Mouse (Mus musculus) forebrain, embryonic 10.5 days (tissue): ENCODE data around the gene Nudt22. TPM values are rescaled to one million over a fixed set of nuclear protein-coding genes. Genes with fewer than 3 reads are reported as not detected.

Experiments
- DNase-seq: peaks from one replicate; pipeline ENCODE4 v3.0.0-alpha.2; 2017; ENCODE audit warnings: low spot score; ENCODE audit errors: extremely low spot score
- H3K27ac ChIP-seq: fragments of 300-500 bp; sonication (generic); 2 replicates; pipeline ENCODE4 v1.5.1; 2016; ENCODE audit warnings: mild to moderate bottlenecking
- H3K27me3 ChIP-seq: fragments of 300-500 bp; sonication (generic); 2 replicates; pipeline ENCODE4 v1.6.1; 2016; ENCODE audit warnings: mild to moderate bottlenecking; ENCODE audit not compliant: poor library complexity, severe bottlenecking
- H3K36me3 ChIP-seq: fragments of 300-500 bp; sonication (generic); replicated peaks from 2 replicates; pipeline ENCODE4 v1.6.1; 2016; ENCODE audit warnings: mild to moderate bottlenecking, moderate library complexity
- H3K4me1 ChIP-seq: fragments of 300-500 bp; sonication (generic); 2 replicates; pipeline ENCODE4 v1.6.1; 2016
- H3K4me3 ChIP-seq: fragments of 300-500 bp; sonication (generic); 2 replicates; pipeline ENCODE4 v1.5.1; 2016; ENCODE audit warnings: mild to moderate bottlenecking, moderate library complexity
- H3K9me3 ChIP-seq: fragments of 300-500 bp; sonication (generic); 2 replicates; pipeline ENCODE4 v1.6.1; 2016; ENCODE audit warnings: mild to moderate bottlenecking, moderate library complexity
- WGBS: fragments of 180-500 bp; shearing (Covaris S2); methylation state at CpG from one replicate; pipeline ENCODE4 v1.1.7; 2016; 5-methylcytosine and 5-hydroxymethylcytosine counted together
- polyA plus RNA-seq: library from polyadenylated mRNA; unstranded; fragments of >200 nt; fragmentation: Nextera tagmentation; extraction: Ambion mirVana; gene quantifications from 2 replicates; pipeline ENCODE4 v1.2.1, GENCODE M21; 2016

The Nudt22 gene
- polyA plus RNA-seq, 1 experiment from 2014 or later: 18.4 TPM

DNA sequence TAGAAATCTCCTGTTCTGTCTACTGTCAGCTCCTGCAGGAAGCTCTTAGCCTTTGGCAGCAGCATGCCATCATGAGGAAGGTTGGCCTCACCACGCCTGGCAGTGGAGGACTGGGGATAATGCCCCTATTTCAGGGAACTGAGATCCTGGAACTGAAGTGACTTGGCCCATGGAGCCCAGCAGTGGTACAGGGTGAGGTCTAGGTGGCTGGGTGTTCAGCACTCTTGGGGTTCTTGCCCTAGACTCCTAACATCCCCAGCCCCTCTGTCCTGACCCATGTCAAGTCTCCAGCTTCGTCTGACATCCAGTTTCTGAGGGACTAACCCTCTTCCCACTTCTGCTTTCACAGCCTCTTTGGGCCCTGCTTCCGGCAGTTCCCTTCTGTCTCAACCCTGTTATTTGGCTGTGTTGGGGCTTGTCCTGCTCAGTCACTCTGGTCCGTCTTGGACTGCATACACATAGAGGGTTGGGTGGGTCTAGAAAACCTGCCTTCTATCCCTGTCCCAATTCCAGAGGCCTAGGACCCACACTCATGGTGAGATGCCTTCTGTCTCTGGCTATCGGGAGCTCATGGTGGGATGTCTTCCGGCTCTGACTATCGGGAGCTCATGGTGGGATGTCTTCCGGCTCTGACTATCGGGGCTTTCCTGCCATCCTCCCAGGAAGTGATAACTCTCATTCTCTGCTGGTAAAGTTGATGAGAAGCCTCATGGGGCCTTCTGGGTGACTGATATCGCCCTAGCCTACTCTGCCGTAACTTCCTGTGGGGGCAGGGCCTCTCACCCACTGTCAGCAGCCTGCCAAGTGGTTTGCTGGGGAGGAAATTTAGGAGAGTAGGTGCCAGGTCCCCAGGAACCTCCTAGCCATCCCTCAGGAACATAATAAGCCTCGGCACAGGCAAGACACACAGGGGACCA lies 21.9 kb upstream of the Nudt22 start:
- 90% methylated on average over 12 of the region's 12 CpGs for WGBS
- Histone ChIP-seq H3K4me3 (0 out of 2 replicates have a peak overlapping the region, but pooled peaks have one; percentile 1), H3K27me3 (no peaks in the 10 kb centered on the region), H3K4me1 (no peaks in the 10 kb centered on the region), H3K27ac (no peak overlapping the region), H3K36me3 (peaks cover 89% of the 10 kb centered on the region), H3K9me3 (no peaks in the 10 kb centered on the region)
- DNase-seq: no peak

DNA sequence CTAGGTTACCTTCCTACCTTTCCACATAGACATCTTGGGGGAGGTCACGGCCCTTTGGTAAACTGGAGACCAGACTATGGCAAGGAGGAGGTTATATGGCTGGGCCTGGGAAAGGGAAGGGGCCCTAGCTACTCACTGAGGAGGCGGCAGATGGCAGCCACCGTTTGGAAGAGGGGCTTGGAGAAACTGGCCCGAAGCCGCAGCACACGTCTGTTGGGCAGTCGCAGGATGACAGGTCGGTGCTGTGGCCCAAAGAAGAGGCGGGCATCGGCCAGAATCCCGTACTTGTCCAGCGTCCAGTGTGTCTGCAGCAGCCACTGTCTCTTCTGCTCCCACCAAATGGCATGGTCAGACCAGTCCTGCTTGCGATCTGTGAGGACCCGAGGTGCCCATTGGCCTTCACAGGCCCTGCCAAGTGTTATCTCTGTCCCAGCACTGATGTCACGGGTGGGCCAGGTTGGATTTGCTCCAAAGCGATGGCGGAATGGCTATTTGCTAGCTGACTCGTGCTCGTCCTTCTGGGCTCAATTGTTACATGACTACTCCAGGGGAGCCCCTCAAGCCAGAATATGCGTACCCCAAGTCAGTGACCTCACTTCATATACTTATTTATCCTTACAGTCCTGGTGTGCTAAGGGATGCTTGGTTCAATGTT lies 18.7 kb upstream of the Nudt22 start:
- Histone ChIP-seq H3K27me3 (no peaks in the 10 kb centered on the region), H3K36me3 (peaks cover 60% of the 10 kb centered on the region), H3K27ac (no peak overlapping the region), H3K9me3 (no peaks in the 10 kb centered on the region), H3K4me1 (no peaks in the 10 kb centered on the region), H3K4me3 (no peak overlapping the region)
- 89% methylated on average over 20 of the region's 20 CpGs for WGBS
- DNase-seq: no peak

DNA sequence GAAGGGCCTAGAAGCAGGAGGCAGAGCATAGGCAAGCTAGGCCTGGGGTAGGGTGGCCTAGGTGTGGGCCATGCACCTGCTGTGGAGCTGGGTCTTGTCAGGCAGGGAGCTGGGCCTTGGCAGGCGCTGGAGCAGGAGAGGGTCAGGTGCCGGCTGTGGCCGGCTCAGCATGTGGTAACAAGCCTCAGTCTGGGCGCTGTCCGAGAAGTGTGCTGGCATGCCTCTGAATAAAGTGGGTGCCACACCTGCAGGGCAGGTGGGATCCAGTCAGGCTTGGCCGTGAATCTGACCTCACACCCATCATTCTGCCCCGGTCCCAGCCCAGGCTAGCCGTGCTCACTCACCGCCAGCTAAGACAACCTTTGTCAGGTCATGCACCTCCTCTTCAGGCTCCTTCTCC lies 18.1 kb upstream of the Nudt22 start:
- 88% methylated on average over 9 of the region's 9 CpGs for WGBS
- no peak for DNase-seq
- peaks cover 53% of the 10 kb centered on the region for H3K36me3 ChIP-seq
- no peaks in the 10 kb centered on the region for H3K27me3 ChIP-seq
- H3K4me3 ChIP-seq: no peak overlapping the region
- H3K9me3 ChIP-seq: no peaks in the 10 kb centered on the region
- no peak overlapping the region for H3K27ac ChIP-seq
- no peaks in the 10 kb centered on the region for H3K4me1 ChIP-seq

DNA sequence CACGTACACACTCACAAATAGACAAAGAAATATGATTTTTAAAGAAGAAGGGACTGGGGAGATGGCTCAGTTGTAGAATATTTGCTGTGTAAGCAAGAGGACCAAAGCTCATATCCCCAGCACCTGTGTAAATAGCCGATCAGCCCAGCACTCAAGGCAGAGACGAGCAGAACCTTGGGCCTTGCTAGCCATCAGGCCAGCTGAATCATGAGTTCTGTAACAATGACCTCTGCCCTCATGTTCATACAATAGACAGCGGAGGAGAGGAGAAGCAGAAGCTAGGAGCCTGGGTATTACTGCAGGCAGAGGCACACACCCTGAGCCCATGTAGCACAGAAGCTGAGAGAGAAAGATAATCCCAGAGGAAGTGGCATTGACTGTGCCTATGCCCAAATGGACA lies 16.5 kb upstream of the Nudt22 start:
- Histone ChIP-seq H3K36me3 (peaks cover 38% of the 10 kb centered on the region), H3K4me3 (no peak overlapping the region), H3K27ac (no peak overlapping the region), H3K27me3 (no peaks in the 10 kb centered on the region), H3K9me3 (no peaks in the 10 kb centered on the region), H3K4me1 (no peaks in the 10 kb centered on the region)
- WGBS: 86% methylated on average over 4 of the region's 4 CpGs
- no peak for DNase-seq

DNA sequence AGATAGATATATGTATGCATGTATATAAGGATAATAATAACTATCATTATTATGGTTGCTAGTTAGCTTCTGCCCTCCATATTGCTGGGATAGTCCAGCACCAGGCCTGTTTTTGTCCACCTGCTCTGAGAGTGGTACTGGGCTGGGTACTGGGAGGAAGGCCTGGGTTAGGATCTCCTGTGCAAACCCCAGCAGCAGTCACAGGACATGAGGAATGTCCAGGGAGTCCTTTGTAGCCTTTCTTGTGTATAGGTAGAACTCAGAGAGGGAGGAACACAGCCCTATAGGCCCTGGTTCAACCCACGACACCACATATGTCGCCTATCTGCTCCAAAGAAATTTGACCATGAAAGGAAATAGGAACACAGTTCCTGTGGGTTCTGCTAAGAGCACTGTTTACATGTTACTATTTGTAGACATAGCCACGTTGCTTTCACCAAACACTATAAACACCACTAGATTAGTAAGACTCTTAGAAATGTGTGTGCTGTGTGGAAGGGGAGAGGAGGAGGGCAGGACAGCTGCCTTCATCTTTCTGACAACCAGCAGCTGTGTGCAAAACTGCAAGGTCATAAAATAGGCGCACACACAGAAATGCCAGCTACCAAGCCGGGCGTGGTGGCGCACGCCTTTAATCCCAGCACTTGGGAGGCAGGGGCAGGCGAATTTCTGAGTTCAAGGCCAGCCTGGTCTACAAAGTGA lies 11.1 kb upstream of the Nudt22 start:
- Histone ChIP-seq H3K27ac (no peak overlapping the region), H3K36me3 (peaks cover 7% of the 10 kb centered on the region), H3K9me3 (no peaks in the 10 kb centered on the region), H3K4me1 (peaks cover 4% of the 10 kb centered on the region; the same call in 1 of the 2 replicates), H3K4me3 (no peak overlapping the region), H3K27me3 (no peaks in the 10 kb centered on the region)
- WGBS: 91% methylated on average over 9 of the region's 9 CpGs
- DNase-seq: no peak

DNA sequence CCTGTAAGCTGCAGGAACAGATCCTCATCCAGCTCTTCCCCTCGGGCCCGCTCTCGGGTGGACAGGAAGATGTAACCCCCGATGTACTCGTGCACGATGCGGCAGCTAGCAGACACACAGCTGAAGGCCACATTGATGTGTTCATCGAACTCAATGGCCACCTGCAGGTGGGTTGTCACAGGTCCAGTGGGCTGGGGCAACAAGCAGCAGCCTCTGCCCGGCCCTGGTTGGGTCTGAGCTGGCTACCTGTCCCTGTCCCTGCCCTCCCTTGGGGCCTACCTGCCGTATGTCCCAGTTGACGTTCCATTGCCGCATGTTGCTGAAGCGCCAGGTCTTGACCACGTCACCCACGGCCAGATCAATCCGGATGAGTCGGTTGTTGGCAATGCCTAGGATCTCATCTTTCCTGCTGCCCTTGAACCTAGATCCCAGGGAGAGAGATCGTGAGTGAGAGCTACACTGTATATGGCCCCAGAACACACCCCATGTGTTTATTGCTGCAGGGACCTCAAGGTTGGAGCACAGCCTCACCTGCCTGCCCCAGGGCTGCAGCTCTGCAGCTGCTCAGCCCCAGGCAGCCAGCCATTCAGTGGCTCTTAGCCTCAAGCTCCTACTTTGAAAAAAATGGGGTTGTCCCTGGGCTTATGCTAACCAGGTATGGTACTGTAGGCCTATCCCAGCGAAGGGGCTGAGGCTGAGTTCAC lies 3.6 kb upstream of the Nudt22 start:
- 95% methylated on average over 19 of the region's 19 CpGs for WGBS
- H3K9me3 ChIP-seq: no peaks in the 10 kb centered on the region; the same call in 1 of the 2 replicates
- no peak overlapping the region for H3K27ac ChIP-seq
- peaks cover 33% of the 10 kb centered on the region for H3K4me1 ChIP-seq
- no peak for DNase-seq
- no peaks in the 10 kb centered on the region for H3K27me3 ChIP-seq
- H3K4me3 ChIP-seq: no peak overlapping the region
- peaks cover 41% of the 10 kb centered on the region for H3K36me3 ChIP-seq

DNA sequence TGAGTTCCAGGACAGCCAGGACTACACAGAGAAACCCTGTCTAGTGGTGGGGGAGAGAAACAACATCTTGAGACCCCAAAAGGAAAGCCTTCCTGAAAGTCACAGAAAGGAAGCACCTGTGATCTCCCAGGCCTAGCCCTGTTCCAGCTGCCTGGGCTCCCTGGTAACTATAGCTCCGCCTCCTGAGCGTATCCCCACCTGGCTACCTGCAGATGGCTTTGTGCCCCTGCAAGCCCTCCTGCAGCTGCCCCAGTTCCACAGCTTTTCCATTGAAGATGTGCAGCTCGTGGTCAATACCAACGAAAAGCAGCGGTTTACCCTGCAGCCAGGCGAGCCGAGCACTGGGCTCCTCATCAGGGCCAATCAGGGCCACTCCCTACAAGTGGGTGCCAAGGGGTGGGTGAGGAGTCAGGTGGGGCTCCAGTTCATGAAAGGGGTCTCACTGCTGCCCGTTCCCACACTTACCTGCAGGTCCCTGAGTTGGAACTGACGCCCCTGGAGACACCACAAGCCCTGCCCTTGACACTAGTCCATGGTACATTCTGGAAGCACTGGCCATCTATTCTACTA lies 1.9 kb upstream of the Nudt22 start:
- Histone ChIP-seq H3K9me3 (no peaks in the 10 kb centered on the region; the same call in 1 of the 2 replicates), H3K27me3 (no peaks in the 10 kb centered on the region), H3K36me3 (peaks cover 39% of the 10 kb centered on the region), H3K4me1 (peaks cover 46% of the 10 kb centered on the region), H3K27ac (no peak overlapping the region), H3K4me3 (no peak overlapping the region)
- no peak for DNase-seq
- 77% methylated on average over 9 of the region's 9 CpGs for WGBS

DNA sequence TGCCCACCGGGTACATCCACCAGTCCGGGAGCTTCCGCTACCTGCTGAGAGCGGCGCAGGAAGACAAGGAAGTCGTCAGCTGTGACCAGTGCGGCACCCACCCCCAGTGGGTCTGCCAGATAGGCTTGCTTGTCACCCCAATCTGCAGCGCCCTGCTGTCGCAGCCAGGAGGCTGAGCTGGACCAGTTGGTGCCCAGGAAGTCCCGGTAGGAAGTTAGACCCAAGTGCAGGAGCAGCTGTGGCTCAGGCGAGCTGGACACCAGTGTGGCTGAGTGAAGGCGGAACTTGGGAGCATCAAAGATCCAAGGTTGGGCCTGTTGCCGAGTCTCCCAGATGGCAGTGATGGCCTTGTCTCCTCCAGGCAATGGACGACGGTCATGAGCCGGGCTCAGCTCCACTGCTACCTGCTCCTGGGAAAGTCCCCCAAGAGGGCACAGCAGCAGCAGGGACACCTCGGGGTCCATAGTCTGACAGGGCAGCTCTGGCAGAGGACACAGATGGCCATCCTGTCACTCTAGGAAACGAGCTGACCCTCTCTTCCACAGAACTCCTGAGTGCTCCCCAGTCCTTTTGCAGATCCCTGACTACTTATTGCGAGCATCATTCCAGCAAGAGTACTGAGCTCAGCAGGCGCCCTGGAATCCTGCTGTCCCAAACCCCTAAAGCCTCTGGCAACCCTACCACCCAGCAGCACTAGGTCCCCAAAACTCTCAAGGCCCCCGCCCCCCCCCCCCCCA lies 494 bp downstream of the Nudt22 start:
- peaks cover 60% of the 10 kb centered on the region for H3K4me1 ChIP-seq
- 54% methylated on average over 21 of the region's 21 CpGs for WGBS
- peak overlapping the region; percentile 69 for H3K4me3 ChIP-seq
- peaks cover 27% of the 10 kb centered on the region for H3K36me3 ChIP-seq
- H3K9me3 ChIP-seq: no peaks in the 10 kb centered on the region; the same call in 1 of the 2 replicates
- DNase-seq: no peak
- H3K27ac ChIP-seq: peak overlapping the region; percentile 87
- no peaks in the 10 kb centered on the region for H3K27me3 ChIP-seq

DNA sequence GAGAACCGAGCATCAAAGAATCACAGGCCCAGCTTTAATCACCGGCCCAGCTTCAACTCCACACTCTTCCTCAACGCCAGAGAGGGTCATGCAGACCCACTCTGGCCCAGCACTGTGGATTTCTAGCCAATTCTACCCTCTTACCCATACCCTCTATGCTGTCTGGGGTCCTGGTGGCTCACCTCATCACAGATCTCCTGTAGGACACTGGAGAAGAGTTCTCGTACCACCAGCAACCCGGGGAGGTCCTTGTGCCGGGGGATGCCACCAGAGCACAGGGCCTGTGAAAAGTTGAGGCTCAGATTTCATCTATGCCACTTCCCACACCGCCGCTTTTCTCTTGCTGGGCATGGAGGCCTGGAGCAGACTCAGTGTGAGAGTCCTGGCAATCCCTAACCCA lies 1.4 kb downstream of the Nudt22 start:
- no peak for DNase-seq
- Histone ChIP-seq H3K9me3 (no peaks in the 10 kb centered on the region; the same call in 1 of the 2 replicates), H3K4me1 (peaks cover 60% of the 10 kb centered on the region), H3K36me3 (peaks cover 17% of the 10 kb centered on the region), H3K27me3 (no peaks in the 10 kb centered on the region), H3K4me3 (peak overlapping the region; percentile 69; the same call in 1 of the 2 replicates), H3K27ac (no peak overlapping the region)
- 81% methylated on average over 8 of the region's 8 CpGs for WGBS

DNA sequence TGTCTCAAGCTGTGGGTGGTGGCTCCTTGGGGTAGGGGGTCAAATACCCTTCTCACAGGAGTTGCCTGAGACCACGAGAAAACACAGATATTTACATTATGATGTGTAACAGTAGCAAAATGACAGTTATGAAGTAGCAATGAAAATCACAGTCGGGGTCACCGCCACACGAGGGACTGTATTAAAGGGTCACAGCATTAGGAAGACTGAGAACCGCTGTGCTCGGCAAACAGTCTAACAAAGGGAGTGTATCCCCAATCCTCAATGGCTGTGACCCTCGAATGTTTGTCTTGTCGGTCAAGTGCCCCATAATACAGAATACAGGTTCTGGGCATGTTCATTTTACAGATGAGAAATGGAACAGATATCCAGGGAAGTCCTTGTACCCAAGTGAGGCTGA lies 1.9 kb downstream of the Nudt22 start:
- Histone ChIP-seq H3K4me3 (no peak overlapping the region), H3K27me3 (no peaks in the 10 kb centered on the region), H3K4me1 (peaks cover 63% of the 10 kb centered on the region), H3K9me3 (no peaks in the 10 kb centered on the region; the same call in 1 of the 2 replicates), H3K27ac (no peak overlapping the region), H3K36me3 (peaks cover 15% of the 10 kb centered on the region)
- no peak for DNase-seq
- 89% methylated on average over 8 of the region's 8 CpGs for WGBS

DNA sequence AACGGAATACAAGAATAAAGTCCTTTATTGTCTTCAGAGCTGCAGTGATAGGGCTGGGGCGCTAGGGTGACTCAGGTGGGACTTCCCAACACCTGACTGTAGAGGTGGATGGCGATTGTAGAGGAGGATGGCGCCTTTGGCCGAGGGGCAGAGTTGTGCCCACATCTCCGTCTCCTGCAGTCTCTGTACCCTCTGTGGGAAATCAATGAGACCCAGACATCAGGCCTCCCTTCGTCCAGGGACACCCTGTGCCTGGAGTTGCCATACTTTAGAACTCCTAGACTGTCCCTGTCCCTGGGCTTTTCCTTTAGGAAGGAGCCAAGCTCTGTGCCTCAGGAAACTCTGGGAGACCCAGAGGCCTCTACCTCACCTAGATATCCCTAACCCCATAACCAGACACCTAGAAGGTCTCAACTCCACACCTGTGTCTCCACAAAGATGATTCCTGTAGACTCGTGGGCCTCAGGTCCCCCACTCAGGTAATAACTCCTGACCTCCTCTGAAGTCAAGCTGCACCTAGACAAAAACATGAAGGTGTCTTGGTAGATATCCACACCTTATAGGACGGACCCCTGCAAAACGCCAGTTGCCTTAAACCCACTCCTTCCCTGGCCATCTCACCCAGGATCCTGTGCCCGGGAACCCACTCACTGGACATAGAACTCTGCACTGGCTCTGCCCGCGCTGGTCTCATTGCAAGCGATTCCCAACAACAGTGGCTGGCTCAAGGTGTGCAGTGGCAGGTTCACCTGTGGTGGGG lies 2.7 kb downstream of the Nudt22 start:
- peaks cover 66% of the 10 kb centered on the region for H3K4me1 ChIP-seq

More for the DNA sequence above, 2.7 kb downstream of the Nudt22 start:
- Histone ChIP-seq H3K4me3 (peak overlapping the region; percentile 66), H3K36me3 (peaks cover 7% of the 10 kb centered on the region), H3K27me3 (no peaks in the 10 kb centered on the region), H3K9me3 (no peaks in the 10 kb centered on the region), H3K27ac (peak overlapping the region; percentile 88)
- no peak for DNase-seq
- WGBS: 64% methylated on average over 14 of the region's 14 CpGs
